Mouse (Mus musculus) cerebellum, adult 2 months (tissue): ENCODE results near the gene Dzip1.

Experiments
- CTCF ChIP-seq: fragments of 200-500 bp; IDR thresholded peaks from 2 replicates; pipeline ENCODE4 v1.5.1; 2011; ENCODE audit warnings: low read depth, mild to moderate bottlenecking, control low read depth, low read length, moderate library complexity, borderline replicate concordance; ENCODE audit not compliant: insufficient read depth
- POLR2A ChIP-seq: fragments of 200-500 bp; IDR thresholded peaks from 2 replicates; pipeline ENCODE4 v1.6.1; 2011; ENCODE audit warnings: low read length, control low read depth, borderline replicate concordance; ENCODE audit not compliant: insufficient read depth

GRCm38 (mm10) chr14:118858318-118858717 is 66.9 kb downstream of the Dzip1 start:
- TF ChIP-seq CTCF (no peak), POLR2A (no peak)
